Mouse (Mus musculus): Measurements from ENCODE around the gene Ublcp1.
"Not testable (repeated sequence)": the region's sequence is repeated elsewhere in the genome, so short reads cannot be mapped to it uniquely, and the experiment has no call there.

Ublcp1 gene

DNA sequence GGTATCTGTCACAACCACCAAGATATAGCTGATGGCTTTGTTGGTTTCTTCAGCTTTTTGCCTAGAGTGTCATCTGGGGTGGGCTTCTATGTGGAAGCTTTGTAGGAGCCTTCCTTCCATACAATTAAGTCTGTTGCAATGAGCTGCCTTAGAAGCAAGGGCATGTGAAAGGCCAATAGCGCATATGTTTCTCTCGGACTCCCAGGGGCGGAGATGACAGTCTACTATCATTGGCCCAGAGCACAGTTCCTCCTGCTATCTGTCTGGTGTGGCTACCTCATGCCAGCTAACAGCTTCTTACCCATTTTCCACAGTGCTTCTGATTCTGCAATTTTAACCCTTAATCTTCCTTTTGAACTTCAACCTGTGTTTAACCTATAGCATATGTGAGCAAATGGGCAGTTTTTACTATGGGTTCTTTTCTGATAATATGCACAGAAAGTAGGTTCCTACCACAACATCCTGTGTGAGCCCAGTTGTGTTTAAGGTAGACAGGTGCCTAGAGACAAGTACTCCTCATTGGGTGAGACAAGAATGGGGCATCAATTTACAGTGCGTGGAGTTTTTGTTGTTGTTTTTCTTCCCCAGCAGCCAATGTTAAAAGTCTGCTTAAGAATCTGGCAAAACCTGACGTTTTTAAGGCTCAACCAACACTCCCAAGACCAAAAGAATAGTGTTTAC, 24.5 kb upstream of the Ublcp1 start:
- no peak for DNase-seq (ENCODE audit: low read depth, low spot score)

DNA sequence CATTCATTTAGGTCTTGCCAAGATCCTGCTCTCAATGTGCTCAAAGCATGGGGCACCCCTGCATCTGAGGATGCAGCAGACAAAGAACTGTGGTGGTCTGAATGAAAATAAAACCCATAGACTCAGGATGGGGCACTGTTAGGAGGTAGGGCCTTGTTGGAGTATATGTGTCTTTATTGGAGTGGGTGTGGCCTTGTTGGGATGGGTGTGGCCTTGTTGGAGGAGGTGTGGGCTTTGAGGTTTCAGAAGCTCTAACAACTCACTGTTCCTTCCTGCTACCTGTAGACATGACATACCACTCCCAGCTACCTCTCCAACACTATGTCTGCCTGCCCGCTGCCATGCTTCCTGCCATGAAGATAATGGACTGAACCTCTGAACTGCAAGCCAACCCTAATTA, 18.8 kb upstream of the Ublcp1 start:
- peak; percentile 13 for DNase-seq (ENCODE audit: low read depth, low spot score)

DNA sequence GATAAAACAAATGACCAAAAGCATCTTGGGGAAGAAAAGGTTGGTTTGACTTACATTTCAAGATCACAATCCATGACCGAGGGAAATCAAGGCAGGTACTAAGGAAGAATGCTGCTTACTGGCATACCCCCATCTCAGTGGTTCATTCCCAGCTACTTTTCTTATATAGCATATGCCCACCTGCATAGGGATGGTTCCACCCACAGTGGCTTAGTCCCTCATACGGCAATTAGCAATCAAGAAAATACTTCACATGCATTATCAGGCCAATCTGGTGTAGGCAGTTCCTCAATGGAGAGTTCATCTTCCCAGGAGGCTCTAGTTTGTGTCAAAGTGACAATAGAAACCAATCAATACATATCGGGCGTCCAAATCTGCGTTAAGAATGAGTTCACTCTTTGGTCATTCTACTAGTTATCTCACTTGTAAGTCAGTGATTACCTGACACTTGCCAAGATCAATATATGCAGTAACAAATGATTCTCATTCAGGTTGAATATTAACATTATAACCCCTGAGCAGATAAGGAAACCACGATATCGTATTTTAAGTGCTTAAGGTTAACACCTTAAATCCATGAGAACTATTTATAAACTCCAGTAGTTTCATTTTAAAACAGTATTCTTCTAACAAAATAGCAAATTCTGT, 14.9 kb upstream of the Ublcp1 start:
- no peak for DNase-seq (ENCODE audit: low read depth, low spot score)

DNA sequence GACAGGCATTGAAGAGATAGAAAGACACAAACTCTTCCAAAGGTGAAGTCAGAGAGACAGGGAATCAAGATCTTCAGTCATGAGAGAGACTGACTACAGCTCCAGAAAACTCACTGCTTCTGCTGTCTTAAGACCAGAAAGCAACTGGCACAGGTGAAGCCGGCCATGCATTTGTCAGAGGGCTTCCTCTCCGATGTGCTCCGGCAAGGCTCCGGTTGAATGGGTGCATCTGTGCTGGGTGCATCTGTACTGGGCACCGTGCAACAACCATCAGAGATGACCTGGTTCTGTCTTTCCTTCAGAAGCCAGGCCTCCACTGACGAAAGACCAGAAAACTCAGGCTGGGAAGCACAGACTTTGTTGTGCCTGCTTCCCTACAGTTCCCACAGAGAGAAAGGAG, 9.9 kb upstream of the Ublcp1 start:
- DNase-seq (ENCODE audit: low read depth, low spot score), result peak; percentile 89

DNA sequence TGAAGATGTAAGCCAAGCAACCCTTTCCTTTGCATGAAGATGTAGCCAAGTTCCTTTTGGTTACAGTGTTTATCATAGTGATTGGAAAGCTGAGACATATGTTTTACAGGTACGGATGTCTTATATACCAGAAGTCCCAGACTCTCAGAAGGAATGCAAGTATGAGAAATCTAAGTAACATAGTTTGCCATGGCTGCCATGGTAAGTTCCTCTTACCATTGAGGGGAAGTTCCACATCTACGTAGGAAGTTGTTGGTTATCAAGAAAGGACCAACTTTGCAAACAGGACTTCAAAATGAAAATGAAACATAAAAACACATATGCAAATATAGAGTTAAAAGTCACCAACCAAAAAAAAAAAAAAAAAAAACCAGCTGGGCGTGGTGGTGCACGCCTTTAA, 8.1 kb upstream of the Ublcp1 start:
- peak; percentile 72 for DNase-seq (ENCODE audit: low read depth, low spot score)

DNA sequence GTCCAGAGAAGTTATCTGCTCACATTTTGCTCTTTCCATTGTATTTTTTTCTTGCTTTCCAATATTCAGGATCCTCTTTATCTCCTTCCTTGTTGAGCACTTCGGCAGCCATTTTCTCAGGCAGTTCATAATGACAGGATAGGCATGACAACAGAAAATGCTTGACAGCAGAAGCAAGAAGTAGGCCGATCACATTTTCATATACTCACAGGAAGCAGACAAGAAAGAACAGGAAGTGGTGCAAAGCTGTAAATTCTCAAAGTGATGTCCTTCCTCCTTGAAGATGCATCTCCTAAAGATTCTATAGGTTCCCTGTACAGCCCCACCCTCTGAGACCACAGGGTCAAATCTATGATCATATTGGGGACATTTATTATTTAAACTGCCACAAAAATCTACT, 6.1 kb upstream of the Ublcp1 start:
- DNase-seq (ENCODE audit: low read depth, low spot score), result peak; percentile 47

DNA sequence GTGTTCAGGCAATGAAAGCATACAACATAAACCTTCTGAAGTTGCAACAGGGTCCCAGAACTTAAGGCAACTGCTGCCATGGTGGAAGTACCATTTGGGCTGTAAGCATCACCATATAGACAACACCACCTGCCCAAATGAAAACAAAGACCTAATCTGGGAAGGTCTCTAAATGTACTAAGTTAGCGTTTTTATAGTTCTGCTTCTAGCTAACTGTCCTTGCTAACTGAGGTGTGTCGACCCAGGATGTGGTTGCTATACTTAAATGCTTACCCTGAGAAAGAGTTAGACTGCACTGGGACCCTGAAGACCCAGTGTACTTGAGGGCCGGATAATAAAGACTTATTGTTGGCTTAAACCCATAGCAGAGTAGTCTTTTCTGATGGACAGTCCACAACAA, 5.2 kb upstream of the Ublcp1 start:
- peak; percentile 84 for DNase-seq (ENCODE audit: low read depth, low spot score)

DNA sequence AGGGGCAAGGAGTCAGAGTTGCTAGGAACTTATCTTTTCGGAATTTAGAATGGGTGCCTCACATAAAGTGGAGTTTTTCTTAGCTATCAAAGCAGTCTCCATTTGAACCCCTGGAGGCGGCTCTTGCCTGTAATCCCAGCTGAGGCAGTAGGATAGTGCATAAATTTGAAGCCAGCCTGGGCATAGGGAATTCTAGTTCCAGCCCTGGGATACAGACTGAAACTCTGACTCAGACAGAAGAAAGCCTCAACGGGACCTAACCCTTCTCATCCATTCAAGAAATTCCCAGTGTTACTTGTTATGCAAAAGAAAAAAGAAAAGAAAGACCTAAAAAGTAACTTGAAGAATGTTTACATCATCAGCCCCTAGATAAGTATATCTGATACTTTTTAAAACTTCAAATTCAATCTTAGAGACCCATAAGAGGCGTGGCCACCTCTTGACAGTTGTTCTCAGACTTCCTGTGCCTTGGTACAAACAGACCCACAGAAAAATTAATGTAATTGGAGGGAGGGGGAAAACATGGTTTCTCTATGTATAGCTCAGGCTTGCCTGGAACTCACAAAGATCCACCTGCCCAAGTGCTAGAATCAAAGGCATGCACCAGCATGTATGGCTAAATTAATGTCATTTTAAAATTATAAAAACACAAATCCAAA, 1.2 kb upstream of the Ublcp1 start:
- peak; percentile 65 for DNase-seq (ENCODE audit: low read depth, low spot score)

DNA sequence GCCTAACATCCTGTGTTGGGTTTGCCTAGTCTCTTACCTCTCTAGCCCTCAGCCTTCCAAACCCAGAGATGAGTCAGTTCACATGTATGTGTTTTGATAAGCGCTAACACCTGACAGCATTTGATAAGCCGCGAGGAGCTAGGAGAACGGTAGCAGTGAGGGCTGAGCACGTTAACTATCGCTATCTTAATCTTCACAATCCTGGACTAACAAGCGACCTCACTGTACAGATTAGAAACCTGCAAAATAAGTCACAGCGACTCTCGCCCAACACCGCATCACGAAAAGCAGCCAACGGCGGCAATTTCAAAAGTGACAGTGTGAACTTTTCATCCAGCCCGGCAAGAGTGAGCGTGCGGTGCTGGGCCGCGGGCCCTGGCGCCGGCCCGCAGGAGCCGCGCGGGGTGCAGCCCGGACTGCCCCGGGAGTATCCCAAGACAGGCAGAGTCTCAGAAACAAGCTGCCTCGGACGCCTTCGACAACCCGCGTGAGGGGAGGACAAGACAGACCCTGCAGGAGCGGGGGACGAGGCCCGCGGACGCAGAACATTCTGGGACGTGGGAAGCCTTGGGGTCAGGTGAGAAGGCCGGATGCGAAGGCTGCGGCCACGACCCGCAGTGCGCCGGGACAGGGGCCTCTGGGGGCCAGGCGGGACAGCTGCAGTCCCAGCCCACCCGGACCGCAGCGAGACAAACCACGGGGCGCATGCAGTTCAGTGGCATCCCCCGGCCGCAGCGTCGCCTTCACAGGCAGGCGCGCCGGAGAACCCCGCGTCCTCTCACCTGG, 459 bp downstream of the Ublcp1 start:
- no peak for DNase-seq (ENCODE audit: low read depth, low spot score)

DNA sequence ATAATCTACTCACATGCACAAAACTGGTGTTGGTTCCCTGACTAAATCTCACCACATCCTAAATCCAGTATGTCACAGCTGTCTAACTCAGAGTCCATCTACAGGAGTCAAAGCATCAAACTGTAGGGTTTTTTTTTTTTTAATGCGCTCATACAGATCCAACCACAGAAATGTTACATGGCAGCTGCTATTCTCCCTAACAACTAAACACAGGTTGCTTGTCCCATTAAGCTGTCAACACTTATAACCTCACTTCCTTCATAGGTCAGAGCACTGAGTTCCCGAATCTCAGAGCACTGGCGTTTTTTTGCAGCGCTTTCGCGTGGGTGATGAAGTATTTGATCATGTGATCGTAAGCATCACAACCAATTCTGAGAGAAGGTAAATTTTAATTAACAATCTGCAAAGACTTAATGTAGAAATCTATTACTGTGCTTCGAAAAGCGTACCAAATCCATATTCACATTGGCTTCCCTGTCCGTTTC, 1.9 kb downstream of the Ublcp1 start:
- DNase-seq (ENCODE audit: low read depth, low spot score), result no peak

DNA sequence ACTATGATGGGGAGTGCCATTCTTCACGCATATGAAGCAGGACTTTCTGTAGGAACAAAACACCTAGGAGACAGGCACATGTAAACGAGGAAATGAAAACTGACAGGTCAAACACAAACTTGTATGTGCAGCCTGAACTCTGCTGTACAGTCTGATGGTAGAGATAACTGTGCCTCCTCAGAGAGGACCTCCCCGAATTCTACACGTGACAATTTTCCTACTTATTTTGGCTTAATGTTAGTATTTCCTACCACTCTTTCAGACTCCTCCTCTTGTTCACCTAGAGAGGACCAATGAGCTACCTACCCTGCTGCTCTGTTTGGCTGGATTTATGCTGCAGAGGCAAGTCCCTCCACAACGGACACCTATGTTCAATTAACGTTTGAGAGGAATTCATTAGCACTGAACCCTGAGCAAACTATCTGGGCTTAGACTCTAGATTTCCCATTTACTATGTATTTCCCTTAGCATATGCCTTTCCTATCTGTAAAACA, 3.3 kb downstream of the Ublcp1 start:
- no peak for DNase-seq (ENCODE audit: low read depth, low spot score)

DNA sequence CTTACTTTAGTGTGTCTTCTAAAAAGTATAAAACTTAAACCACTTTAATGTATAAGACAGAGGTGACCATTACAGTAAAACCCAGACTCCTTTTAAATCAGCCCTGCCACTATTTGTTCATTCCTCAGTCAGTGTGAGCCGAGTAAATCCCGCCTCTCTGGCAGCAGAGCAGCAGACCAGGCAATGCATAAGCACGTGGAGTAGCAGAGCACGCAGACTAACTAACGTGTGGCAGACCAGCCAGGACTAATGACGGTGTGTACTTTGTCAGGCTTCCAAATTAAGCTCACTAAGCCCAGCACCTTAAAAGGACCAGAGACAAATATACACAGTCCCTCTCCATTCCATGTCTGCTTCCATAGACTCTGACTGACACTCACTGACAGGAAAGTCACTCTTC, 8.8 kb downstream of the Ublcp1 start:
- no peak for DNase-seq (ENCODE audit: low read depth, low spot score)

DNA sequence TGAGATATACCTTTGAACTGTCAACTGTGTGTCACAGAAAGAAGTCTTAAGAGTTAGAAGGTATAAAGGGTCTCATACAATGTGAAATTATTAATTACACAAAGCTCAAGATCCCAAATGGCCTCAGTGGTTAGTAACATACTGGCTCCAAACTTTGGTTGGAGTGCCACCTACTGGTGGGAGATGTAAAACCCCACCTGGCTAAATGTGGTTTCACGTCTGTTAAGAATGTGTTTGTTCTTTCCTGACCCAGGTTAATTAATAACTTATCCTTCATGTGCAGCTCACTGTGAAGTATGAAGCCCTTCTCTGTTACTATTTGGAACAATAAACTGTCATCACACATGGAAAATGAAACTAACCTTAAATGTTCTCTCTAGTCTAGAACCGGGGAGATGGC, 16.9 kb downstream of the Ublcp1 start:
- DNase-seq (ENCODE audit: low read depth, low spot score), result peak; percentile 65

DNA sequence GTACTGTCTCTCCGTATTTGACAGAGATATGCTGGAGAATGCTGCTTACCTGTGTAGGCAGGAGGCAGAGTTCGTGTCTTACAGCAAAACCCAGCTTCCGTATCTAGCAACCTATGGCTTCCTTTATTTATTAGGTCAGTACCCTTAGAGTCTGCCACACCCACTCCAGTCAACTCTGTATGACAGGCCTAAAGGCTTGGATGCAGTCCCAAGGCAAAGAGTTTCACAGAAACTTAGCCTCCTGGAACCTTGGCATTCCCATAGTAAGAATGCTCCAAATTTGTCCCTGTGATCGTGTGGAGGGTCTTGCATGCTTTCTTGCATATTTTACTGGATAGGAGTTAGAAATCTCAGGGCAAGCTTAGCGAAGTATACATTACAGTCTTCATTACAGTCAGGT, 18.3 kb downstream of the Ublcp1 start:
- DNase-seq (ENCODE audit: low read depth, low spot score), result not testable (repeated sequence)

DNA sequence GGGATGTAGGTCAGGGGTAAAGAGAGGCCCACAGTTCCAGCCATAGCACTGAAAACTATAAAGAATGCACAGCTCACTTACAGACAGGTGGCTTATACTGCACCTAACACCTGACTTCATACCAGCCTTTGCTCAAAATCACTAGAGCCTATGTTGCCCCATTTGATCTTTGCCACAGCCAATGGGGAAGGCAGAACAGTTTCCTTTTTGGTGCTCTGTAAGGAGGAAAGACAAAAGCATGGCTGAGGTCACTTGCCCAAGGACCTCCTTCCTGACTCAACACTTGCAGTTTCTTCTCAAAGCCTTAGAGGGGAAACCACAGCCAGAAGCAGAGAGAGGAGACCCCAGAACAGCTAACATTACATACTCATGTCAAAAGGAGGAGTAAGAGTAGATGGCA, 19.3 kb downstream of the Ublcp1 start:
- no peak for DNase-seq (ENCODE audit: low read depth, low spot score)

DNA sequence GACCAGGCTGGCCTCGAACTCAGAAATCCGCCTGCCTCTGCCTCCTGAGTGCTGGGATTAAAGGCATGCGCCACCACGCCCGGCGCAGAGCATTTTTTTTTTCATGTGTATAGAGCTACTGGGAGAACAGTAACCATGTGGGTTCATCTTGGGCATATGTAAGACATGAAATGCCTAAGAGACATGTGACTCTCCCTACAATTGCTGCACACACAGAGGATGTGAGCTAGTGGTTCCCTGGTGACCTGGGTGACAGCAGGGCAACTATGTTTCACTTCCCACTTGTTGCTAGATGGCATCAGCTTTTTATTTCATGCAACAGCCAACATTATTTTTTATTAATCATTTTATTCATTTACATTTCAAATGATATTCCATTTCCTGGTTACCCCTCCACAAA, 32.5 kb downstream of the Ublcp1 start:
- peak; percentile 25 for DNase-seq (ENCODE audit: low read depth, low spot score)

DNA sequence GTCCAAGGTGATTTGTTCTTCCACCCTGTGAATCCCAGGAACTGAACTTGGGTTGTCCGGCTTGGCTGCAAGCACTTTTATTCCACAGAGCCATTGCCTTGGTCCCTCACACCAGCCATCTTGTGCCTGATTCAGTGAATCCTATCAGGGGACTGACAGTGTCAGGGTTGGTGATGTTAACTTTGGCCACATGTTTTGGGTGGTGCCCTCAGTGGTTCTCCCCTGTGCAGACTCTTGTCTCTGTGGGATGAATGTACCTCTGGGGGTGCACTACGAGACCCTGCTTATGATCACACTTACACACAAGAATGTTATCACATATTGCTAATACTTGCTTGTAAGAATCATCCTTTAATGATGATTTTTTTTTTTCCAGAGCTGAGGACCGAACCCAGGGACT, 40.3 kb downstream of the Ublcp1 start:
- no peak for DNase-seq (ENCODE audit: low read depth, low spot score)

DNA sequence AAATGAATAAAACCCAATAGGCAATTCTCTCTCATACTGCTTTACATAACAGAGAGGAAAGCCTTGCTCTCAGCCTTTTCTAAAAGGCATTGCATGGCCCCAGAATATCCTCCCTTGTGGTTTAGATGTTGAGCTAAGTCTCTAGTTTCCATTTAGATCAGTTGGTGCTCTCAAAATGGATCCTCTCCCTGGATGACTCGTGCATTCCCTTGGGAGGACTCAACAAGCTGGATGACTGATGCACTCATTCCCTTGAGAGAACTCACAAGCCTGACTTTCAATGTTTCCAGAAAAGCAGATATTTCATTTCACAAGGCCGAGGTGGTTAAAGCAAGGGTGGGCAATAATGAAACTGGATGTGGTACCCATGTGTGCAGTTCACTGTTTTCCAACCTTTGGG, 42.3 kb downstream of the Ublcp1 start:
- DNase-seq (ENCODE audit: low read depth, low spot score), result no peak

DNA sequence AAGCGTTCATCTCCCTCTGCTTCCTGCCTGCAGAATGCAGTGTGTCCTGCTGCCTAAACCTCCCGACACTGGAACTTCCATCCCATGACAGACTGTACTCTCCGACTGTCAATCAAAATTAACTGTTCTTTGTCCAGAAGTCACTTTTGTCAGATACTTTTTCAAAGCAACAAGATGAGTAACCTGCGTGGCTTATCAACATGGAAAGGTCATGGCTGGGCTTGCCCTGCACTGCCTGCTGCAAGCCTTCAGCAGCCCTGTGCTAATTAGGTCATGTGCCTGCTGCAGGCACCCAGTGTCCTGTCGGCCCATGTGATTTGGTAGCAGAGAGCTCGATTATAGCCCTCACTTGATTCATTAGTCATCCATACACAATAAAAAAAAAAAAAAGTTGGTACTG, 44.7 kb downstream of the Ublcp1 start:
- DNase-seq (ENCODE audit: low read depth, low spot score), result no peak

DNA sequence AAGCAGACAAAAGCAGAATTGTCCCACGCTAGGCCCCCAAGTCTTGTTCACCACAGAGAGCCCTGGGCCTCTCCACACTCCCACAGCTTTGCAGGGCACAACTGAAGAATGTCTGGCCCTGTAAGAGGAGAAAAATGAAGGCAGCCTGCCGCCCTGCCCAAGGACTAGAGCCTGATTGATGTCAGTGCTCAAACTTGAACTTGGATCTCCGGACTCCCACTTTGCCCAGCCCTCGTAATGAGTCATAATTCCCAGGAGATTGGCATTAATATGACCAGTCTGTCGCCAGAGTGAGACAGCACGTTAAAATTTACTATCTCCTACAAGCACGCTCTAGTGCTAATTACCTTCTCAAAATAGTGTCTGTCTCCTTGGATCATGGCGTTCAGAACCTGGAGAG, 45.3 kb downstream of the Ublcp1 start:
- DNase-seq (ENCODE audit: low read depth, low spot score), result no peak

DNA sequence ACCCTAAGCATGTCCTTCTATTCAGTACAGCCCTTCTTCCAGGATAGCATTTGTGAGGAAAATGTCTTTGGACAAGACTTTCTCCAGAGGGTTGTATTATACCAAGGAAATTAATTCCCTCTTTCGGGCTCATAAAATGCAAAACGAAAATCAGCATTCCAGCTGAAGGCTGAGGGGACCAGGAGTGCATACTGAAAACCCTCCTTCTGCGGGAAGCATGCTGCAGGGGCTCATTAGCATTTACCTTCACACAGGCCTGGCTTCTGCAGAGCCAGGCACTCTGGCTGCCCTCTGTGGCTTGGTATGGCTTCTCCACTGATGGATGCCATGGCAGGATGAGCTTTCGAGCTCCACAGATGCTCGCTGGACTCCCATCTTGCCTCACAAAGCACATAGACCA, 46.3 kb downstream of the Ublcp1 start:
- no peak for DNase-seq (ENCODE audit: low read depth, low spot score)

DNA sequence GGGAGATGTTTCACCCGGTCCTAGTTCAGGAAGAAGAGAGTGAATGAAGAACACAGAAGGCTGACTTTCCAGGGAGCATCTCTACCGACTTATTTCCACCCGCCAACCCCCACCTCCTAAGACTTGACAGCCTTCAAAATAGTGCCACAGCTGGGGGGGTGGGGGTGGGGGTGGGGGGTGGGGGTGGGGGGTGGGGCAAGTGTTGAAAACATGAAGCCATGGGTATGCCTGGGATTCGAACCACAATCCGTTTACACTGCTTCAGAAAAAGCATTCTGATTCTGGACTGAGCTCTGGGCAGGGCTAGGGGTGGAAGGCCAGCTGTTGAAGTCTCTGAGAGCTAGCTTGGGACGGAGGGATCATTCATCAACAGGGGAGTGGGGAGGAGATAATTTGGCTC, 47.0 kb downstream of the Ublcp1 start:
- DNase-seq (ENCODE audit: low read depth, low spot score), result no peak

Data from A20 (cell line).